Mouse (Mus musculus): ENCODE measurements around the gene Cib1. TPM values are rescaled to one million over a fixed set of nuclear protein-coding genes. Genes with fewer than 3 reads are reported as not detected.

Cib1 gene
- polyA plus RNA-seq, 1 experiment from 2014 or later = 90.8 TPM

GRCm38 (mm10) chr7:80179327-80179726, 53.3 kb downstream of the Cib1 start:
- no peaks in the 10 kb centered on the region for H3K36me3 ChIP-seq
- H3K9me3 ChIP-seq = no peaks in the 10 kb centered on the region
- ATAC-seq (ENCODE audit: borderline replicate concordance, extremely low read depth, low FRiP score, low TSS enrichment) = no peak
- no peak overlapping the region for H3K27ac ChIP-seq
- no peak overlapping the region for H3K4me2 ChIP-seq
- no peaks in the 10 kb centered on the region for H3K4me1 ChIP-seq
- no peaks in the 10 kb centered on the region for H3K27me3 ChIP-seq
- no peak overlapping the region for H3K4me3 ChIP-seq
- 82% methylated on average over 6 of the region's 6 CpGs for WGBS
- no peak overlapping the region for H3K9ac ChIP-seq

GRCm38 (mm10) chr7:80178037-80178729, 54.4 kb downstream of the Cib1 start:
- H3K4me1 ChIP-seq = no peaks in the 10 kb centered on the region
- H3K9me3 ChIP-seq = no peaks in the 10 kb centered on the region
- H3K36me3 ChIP-seq = no peaks in the 10 kb centered on the region
- 85% methylated on average over 10 of the region's 10 CpGs for WGBS
- no peaks in the 10 kb centered on the region for H3K27me3 ChIP-seq
- no peak for ATAC-seq (ENCODE audit: borderline replicate concordance, extremely low read depth, low FRiP score, low TSS enrichment)
- no peak overlapping the region for H3K9ac ChIP-seq
- H3K4me2 ChIP-seq = no peak overlapping the region
- no peak overlapping the region for H3K4me3 ChIP-seq
- H3K27ac ChIP-seq = no peak overlapping the region

GRCm38 (mm10) chr7:80177438-80177837, 55.2 kb downstream of the Cib1 start:
- Histone ChIP-seq H3K27me3 (no peaks in the 10 kb centered on the region), H3K9me3 (no peaks in the 10 kb centered on the region), H3K36me3 (no peaks in the 10 kb centered on the region), H3K4me2 (no peak overlapping the region), H3K4me3 (no peak overlapping the region), H3K27ac (no peak overlapping the region), H3K9ac (no peak overlapping the region), H3K4me1 (peaks cover under 1% of the 10 kb centered on the region; the same call in 1 of the 2 replicates)
- ATAC-seq (ENCODE audit: borderline replicate concordance, extremely low read depth, low FRiP score, low TSS enrichment) = no peak
- 86% methylated on average over 3 of the region's 3 CpGs for WGBS

Other genes with a start within 250 kb of the Cib1 start
- 15.5 and 17.6 TPM in 2 replicates for gene Zfp710, start 208.0 kb downstream of the Cib1 start, polyA plus RNA-seq (2015; fragmentation: Nextera tagmentation; extraction: Ambion mirVana)
- gene Idh2, start 117.4 kb downstream of the Cib1 start, polyA plus RNA-seq (2015; fragmentation: Nextera tagmentation; extraction: Ambion mirVana) = 690 and 692 TPM in 2 replicates
- gene Sema4b, start 46.0 kb downstream of the Cib1 start, polyA plus RNA-seq (2015; fragmentation: Nextera tagmentation; extraction: Ambion mirVana) = 13.7 and 14.9 TPM in 2 replicates
- gene Gdpgp1, start 52 bp upstream of the Cib1 start, polyA plus RNA-seq (2015; fragmentation: Nextera tagmentation; extraction: Ambion mirVana) = 3.0 and 4.0 TPM in 2 replicates
- gene Ttll13, start 13.6 kb upstream of the Cib1 start, polyA plus RNA-seq (2015; fragmentation: Nextera tagmentation; extraction: Ambion mirVana) = 0.73 and 0.93 TPM in 2 replicates
- 44.6 and 45.7 TPM in 2 replicates for gene Ngrn, start 28.4 kb upstream of the Cib1 start, polyA plus RNA-seq (2015; fragmentation: Nextera tagmentation; extraction: Ambion mirVana)
- gene Vps33b, start 36.8 kb upstream of the Cib1 start, polyA plus RNA-seq (2015; fragmentation: Nextera tagmentation; extraction: Ambion mirVana) = 9.5 and 11.1 TPM in 2 replicates
- gene Prc1, start 61.6 kb upstream of the Cib1 start, polyA plus RNA-seq (2015; fragmentation: Nextera tagmentation; extraction: Ambion mirVana) = 170 and 177 TPM in 2 replicates
- 6.6 and 10.2 TPM in 2 replicates for gene Rccd1, start 91.6 kb upstream of the Cib1 start, polyA plus RNA-seq (2015; fragmentation: Nextera tagmentation; extraction: Ambion mirVana)
- 36.8 and 42.2 TPM in 2 replicates for gene Unc45a, start 108.2 kb upstream of the Cib1 start, polyA plus RNA-seq (2015; fragmentation: Nextera tagmentation; extraction: Ambion mirVana)
- 19.6 and 21.2 TPM in 2 replicates for gene Hddc3, start 110.3 kb upstream of the Cib1 start, polyA plus RNA-seq (2015; fragmentation: Nextera tagmentation; extraction: Ambion mirVana)
- gene Man2a2, start 138.6 kb upstream of the Cib1 start, polyA plus RNA-seq (2015; fragmentation: Nextera tagmentation; extraction: Ambion mirVana) = 18.4 and 22.3 TPM in 2 replicates
- gene Fes, start 155.1 kb upstream of the Cib1 start, polyA plus RNA-seq (2015; fragmentation: Nextera tagmentation; extraction: Ambion mirVana) = 15.2 and 17.8 TPM in 2 replicates
- gene Furin, start 172.6 kb upstream of the Cib1 start, polyA plus RNA-seq (2015; fragmentation: Nextera tagmentation; extraction: Ambion mirVana) = 16.3 and 16.7 TPM in 2 replicates

Measured in lung, embryonic 15.5 days (tissue).